Mouse (Mus musculus) testis, adult 2 months (tissue): ENCODE measurements around the gene Ctsz.

Experiments used
- CTCF ChIP-seq: fragments of 200-500 bp; IDR thresholded peaks from 2 replicates; pipeline ENCODE4 v1.5.1; 2012; ENCODE audit warnings: low read depth, mild to moderate bottlenecking, inconsistent platforms, low read length, moderate library complexity; ENCODE audit not compliant: control insufficient read depth, insufficient read depth, insufficient replicate concordance
- POLR2A ChIP-seq: fragments of 200-500 bp; IDR thresholded peaks from 2 replicates; pipeline ENCODE4 v1.6.1; 2012; ENCODE audit warnings: low read depth, mild to moderate bottlenecking, inconsistent platforms, low read length, moderate library complexity; ENCODE audit not compliant: control insufficient read depth

- TF ChIP-seq POLR2A (no peak), CTCF (no peak)
Measured at GRCm38 (mm10) chr2:174487005-174487404, 48.2 kb upstream of the Ctsz start.
